Mouse (Mus musculus) megakaryocyte, embryonic 14.5 days (primary cell): ENCODE measurements at regions not wholly inside any gene's neighbourhood (a gene's known extent, or its start where the extent isn't known, plus 50 kb on each side); places are given as distances from the start of the nearest gene placed in this dataset.

Source experiments
- FLI1 ChIP-seq: IDR thresholded peaks from 2 replicates; pipeline ENCODE4 v1.6.1; 2012; ENCODE audit warnings: low read length, inconsistent platforms, mixed read lengths
- GATA1 ChIP-seq: IDR thresholded peaks from 3 replicates; pipeline ENCODE4 v1.6.1; 2012; ENCODE audit warnings: mixed read lengths, low read length, inconsistent platforms, borderline replicate concordance

GRCm38 (mm10) chr13:35381641-35382040, 278.0 kb upstream of the Cdyl start:
- TF ChIP-seq GATA1 (no peak), FLI1 (no peak)
